Mouse (Mus musculus): ENCODE measurements around the gene Lyrm7. TPM values are rescaled to one million over a fixed set of nuclear protein-coding genes. Genes with fewer than 3 reads are reported as not detected.

The Lyrm7 gene
- polyA plus RNA-seq, 1 experiment from 2014 or later = 5.8 TPM

DNA sequence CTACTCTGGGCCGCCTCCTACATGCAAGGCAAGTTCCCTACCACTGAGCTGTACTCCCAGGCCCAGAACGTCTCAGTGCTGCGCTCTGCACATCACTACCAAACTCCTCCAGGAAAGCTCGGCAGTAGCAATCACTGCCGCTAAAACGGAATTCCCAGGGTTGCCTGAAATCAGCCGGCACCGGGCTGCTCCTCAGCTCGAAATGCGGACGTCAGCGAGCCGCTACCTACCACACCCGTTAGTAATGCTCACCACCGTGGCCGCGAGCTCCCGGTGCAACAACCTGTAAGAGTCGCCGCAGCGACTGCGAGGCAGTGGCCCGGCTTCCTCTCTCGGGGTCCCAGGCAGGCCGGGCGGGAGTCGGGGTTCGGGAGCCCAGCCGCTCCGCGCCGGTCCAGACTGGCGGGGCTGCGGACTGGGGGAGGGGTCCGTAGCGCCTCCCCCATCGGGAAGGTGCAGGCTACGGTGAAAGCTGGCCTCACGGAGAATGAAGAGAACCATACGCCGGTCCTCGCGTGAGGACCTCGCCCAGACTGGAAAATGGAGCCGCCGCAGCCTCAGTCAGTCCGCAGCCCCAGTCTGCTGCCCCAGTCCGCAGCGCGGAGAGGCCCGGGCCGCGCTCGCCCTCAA, 73.7 kb downstream of the Lyrm7 start:
- Histone ChIP-seq H3K4me1 (ENCODE audit: control insufficient read depth, insufficient read depth, low read length) (peaks cover 5% of the 10 kb centered on the region), H3K9me3 (ENCODE audit: control insufficient read depth, low read length) (no peaks in the 10 kb centered on the region), H3K4me2 (peak overlapping the region; percentile 66), H3K27ac (ENCODE audit: low read depth, low read length) (peak overlapping the region; percentile 97), H3K27me3 (ENCODE audit: control insufficient read depth, insufficient read depth, low read length) (no peaks in the 10 kb centered on the region), H3K4me3 (ENCODE audit: low read depth, low read length) (peak overlapping the region; percentile 96), H3K9ac (ENCODE audit: low read length) (peak overlapping the region; percentile 99), H3K36me3 (ENCODE audit: control insufficient read depth, insufficient read depth, low read length) (no peaks in the 10 kb centered on the region; the same call in 1 of the 2 replicates)
- under 1% methylated on average over 54 of the region's 54 CpGs for WGBS
- DNase-seq (ENCODE audit: low spot score, missing footprints) = peak; percentile 97
- peak; percentile 52 for ATAC-seq (ENCODE audit: low FRiP score)

DNA sequence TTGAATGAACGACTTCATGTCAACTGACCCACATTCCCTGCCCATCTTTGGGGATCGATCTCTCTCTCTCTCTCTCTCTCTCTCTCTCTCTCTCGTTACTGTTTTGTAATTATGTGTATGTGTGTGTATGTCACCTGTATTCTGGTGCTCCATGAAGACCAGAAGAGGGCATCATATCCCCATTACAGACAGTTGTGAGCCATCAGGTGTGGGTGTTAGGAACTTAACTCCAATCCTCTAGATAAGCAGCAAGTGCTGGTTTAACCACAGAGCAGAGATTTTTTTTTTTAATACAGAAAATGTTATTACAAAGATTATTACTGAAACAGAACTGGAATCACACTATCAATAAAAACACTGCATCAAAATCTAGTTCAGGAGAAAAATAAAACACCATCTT, 75.2 kb downstream of the Lyrm7 start:
- Histone ChIP-seq H3K27me3 (ENCODE audit: control insufficient read depth, insufficient read depth, low read length) (no peaks in the 10 kb centered on the region), H3K9me3 (ENCODE audit: control insufficient read depth, low read length) (no peaks in the 10 kb centered on the region), H3K9ac (ENCODE audit: low read length) (no peak overlapping the region), H3K4me3 (ENCODE audit: low read depth, low read length) (no peak overlapping the region), H3K36me3 (ENCODE audit: control insufficient read depth, insufficient read depth, low read length) (no peaks in the 10 kb centered on the region; the same call in 1 of the 2 replicates), H3K27ac (ENCODE audit: low read depth, low read length) (no peak overlapping the region), H3K4me2 (peak overlapping the region; percentile 66), H3K4me1 (ENCODE audit: control insufficient read depth, insufficient read depth, low read length) (peaks cover 5% of the 10 kb centered on the region)
- DNase-seq (ENCODE audit: low spot score, missing footprints) = no peak
- ATAC-seq (ENCODE audit: low FRiP score) = no peak
- 90% methylated on average over 3 of the region's 3 CpGs for WGBS

DNA sequence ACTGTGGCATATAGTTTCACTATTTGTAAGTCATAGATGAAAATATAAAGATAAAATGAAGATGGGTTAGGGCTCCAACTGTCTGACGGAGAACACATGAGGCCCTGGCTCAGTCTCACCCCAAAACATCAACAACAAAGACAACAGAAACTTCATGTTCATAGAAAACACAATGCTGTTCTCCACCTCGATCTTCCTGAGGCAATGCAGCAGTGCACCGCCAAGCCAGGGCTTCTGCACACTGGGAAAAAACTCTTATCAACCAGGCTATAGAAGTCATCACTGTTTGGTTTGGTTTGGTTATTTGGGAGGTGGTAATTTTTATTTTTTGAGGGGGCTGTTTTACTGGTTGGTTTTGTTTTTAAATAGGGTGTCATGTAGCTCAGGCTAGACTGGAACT, 76.3 kb downstream of the Lyrm7 start:
- 92% methylated on average over 3 of the region's 3 CpGs for WGBS
- Histone ChIP-seq H3K27me3 (ENCODE audit: control insufficient read depth, insufficient read depth, low read length) (no peaks in the 10 kb centered on the region), H3K9me3 (ENCODE audit: control insufficient read depth, low read length) (no peaks in the 10 kb centered on the region), H3K4me3 (ENCODE audit: low read depth, low read length) (no peak overlapping the region), H3K36me3 (ENCODE audit: control insufficient read depth, insufficient read depth, low read length) (no peaks in the 10 kb centered on the region; the same call in 1 of the 2 replicates), H3K4me1 (ENCODE audit: control insufficient read depth, insufficient read depth, low read length) (peaks cover 5% of the 10 kb centered on the region), H3K27ac (ENCODE audit: low read depth, low read length) (no peak overlapping the region), H3K9ac (ENCODE audit: low read length) (no peak overlapping the region), H3K4me2 (no peak overlapping the region)
- DNase-seq (ENCODE audit: low spot score, missing footprints) (no peak), ATAC-seq (ENCODE audit: low FRiP score) (no peak)

DNA sequence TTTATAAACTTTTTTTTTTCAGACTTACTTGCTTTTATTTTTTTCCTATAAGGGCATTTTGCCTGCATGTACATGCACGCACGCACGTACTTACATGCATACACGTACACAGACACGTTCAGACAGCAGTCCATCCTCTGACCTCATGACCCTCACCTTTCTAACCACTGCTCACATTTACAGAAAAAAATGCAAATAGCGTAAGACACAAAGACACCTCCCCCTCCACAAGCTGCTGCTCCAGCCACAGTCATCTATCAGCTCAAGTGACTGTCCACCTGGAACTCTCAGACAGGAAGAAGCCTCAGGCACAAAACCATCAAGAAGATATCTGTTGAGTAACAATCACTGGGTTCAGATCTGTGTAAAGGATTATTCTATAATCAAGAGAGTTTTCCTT, 78.5 kb downstream of the Lyrm7 start:
- no peaks in the 10 kb centered on the region for H3K36me3 ChIP-seq (ENCODE audit: control insufficient read depth, insufficient read depth, low read length)
- no peak overlapping the region for H3K4me2 ChIP-seq
- no peaks in the 10 kb centered on the region for H3K27me3 ChIP-seq (ENCODE audit: control insufficient read depth, insufficient read depth, low read length)
- peaks cover 11% of the 10 kb centered on the region for H3K4me1 ChIP-seq (ENCODE audit: control insufficient read depth, insufficient read depth, low read length)
- 91% methylated on average over 6 of the region's 6 CpGs for WGBS
- H3K9me3 ChIP-seq (ENCODE audit: control insufficient read depth, low read length) = no peaks in the 10 kb centered on the region
- no peak for DNase-seq (ENCODE audit: low spot score, missing footprints)
- H3K9ac ChIP-seq (ENCODE audit: low read length) = no peak overlapping the region
- no peak overlapping the region for H3K27ac ChIP-seq (ENCODE audit: low read depth, low read length)
- H3K4me3 ChIP-seq (ENCODE audit: low read depth, low read length) = no peak overlapping the region
- no peak for ATAC-seq (ENCODE audit: low FRiP score)

DNA sequence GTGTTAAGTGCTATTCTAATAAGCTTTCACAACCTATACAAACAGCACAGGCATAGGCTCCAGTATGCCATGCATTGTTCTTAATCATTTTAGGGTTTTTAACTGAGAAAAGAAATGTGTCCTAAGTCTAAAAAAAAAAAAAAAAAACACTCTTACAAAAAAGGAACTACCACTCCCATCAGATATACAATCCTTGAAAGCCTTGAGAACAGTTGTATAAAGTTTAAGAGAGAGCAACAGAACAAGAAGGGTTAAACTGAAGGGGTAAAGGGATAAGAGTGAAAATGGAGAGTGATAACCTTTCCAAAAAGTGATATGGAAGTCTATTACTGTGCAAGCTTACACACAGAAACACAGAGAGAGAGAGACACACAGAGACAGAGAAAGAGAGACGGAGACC, 80.8 kb downstream of the Lyrm7 start:
- H3K4me1 ChIP-seq (ENCODE audit: control insufficient read depth, insufficient read depth, low read length) = peaks cover 11% of the 10 kb centered on the region
- DNase-seq (ENCODE audit: low spot score, missing footprints) = no peak
- H3K4me2 ChIP-seq = no peak overlapping the region
- H3K4me3 ChIP-seq (ENCODE audit: low read depth, low read length) = no peak overlapping the region
- WGBS = 93% methylated on average over 1 of the region's 1 CpGs
- no peak overlapping the region for H3K9ac ChIP-seq (ENCODE audit: low read length)
- no peaks in the 10 kb centered on the region for H3K27me3 ChIP-seq (ENCODE audit: control insufficient read depth, insufficient read depth, low read length)
- ATAC-seq (ENCODE audit: low FRiP score) = no peak
- no peaks in the 10 kb centered on the region for H3K9me3 ChIP-seq (ENCODE audit: control insufficient read depth, low read length)
- H3K27ac ChIP-seq (ENCODE audit: low read depth, low read length) = no peak overlapping the region
- H3K36me3 ChIP-seq (ENCODE audit: control insufficient read depth, insufficient read depth, low read length) = no peaks in the 10 kb centered on the region

DNA sequence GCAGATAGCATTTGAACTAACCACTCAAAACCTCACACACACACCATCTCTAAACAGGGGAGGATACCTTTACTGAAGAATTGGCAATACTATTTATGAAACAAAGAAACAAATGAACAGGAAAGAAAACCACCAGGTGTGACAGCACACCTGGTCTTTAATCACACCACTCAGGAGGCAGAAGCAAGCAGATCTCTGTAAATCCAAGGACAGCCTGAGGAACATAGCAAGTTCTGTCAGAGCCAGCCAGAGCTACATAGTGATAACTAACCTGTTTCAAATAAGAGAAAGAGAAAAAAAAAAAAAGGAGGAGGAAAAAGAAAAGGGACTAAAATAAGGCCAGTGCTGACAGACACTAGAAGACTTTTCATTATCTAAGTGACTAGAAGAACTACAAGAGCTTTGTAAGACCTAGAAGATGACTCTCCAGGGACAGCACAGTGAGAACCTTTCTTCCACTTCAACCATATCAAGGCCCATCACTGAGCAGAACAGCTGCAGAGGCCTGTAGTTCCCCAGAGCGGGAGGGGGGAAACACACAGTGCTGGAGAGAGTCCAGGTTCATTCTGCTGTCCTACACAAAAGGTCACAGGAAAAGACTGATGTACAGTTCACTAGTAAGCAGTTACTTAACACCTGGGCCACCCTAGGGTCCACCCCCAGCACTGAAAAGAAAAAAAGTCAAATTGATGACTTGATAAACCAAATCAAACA, 82.4 kb downstream of the Lyrm7 start:
- H3K9me3 ChIP-seq (ENCODE audit: control insufficient read depth, low read length) = no peaks in the 10 kb centered on the region
- H3K27ac ChIP-seq (ENCODE audit: low read depth, low read length) = no peak overlapping the region
- no peak for ATAC-seq (ENCODE audit: low FRiP score)
- H3K4me1 ChIP-seq (ENCODE audit: control insufficient read depth, insufficient read depth, low read length) = peaks cover 6% of the 10 kb centered on the region; the same call in 1 of the 2 replicates
- DNase-seq (ENCODE audit: low spot score, missing footprints) = no peak
- no peak overlapping the region for H3K4me2 ChIP-seq
- no peaks in the 10 kb centered on the region for H3K27me3 ChIP-seq (ENCODE audit: control insufficient read depth, insufficient read depth, low read length)
- H3K4me3 ChIP-seq (ENCODE audit: low read depth, low read length) = no peak overlapping the region
- no peak overlapping the region for H3K9ac ChIP-seq (ENCODE audit: low read length)
- WGBS = 90% methylated on average over 1 of the region's 1 CpGs
- no peaks in the 10 kb centered on the region for H3K36me3 ChIP-seq (ENCODE audit: control insufficient read depth, insufficient read depth, low read length)

DNA sequence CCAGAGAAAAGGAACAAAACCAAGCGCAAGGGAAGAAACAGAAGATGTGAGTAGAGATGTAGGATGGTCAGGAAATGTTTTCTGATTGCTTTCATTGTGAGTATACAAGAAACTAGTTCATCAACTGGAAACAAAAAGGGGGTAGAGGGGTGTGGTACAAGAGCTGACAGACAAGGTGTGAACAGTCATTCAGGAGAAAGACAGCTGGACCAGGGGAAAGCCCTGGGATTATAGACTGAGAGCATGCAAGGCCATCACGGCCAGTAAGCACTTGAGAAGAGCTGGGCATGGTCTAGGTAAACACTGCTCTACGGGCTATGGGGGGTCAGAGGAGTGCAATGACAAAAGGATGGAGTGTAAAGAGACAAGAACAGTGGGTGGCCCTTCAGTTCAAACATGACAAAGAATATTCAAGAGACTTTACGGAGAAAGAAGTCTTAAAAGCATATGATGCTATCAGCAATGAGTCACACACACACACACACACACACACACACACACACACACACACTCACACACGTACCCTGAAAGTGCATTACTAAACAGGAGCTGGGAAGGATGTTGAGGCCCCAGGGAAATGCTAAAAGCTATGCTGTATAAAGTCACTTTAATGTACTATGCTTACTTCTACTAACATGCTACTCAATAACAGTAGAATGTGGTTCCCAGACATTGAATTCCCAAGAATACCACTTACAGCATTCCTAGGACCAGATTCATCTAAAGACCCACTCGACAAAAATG, 83.2 kb downstream of the Lyrm7 start:
- ATAC-seq (ENCODE audit: low FRiP score) (no peak), DNase-seq (ENCODE audit: low spot score, missing footprints) (no peak)
- H3K4me1 ChIP-seq (ENCODE audit: control insufficient read depth, insufficient read depth, low read length) = peaks cover 6% of the 10 kb centered on the region; the same call in 1 of the 2 replicates

More for the DNA sequence above, 83.2 kb downstream of the Lyrm7 start:
- WGBS = 72% methylated on average over 6 of the region's 6 CpGs
- Histone ChIP-seq H3K27me3 (ENCODE audit: control insufficient read depth, insufficient read depth, low read length) (no peaks in the 10 kb centered on the region), H3K4me2 (no peak overlapping the region), H3K9me3 (ENCODE audit: control insufficient read depth, low read length) (no peaks in the 10 kb centered on the region), H3K4me3 (ENCODE audit: low read depth, low read length) (no peak overlapping the region), H3K9ac (ENCODE audit: low read length) (no peak overlapping the region), H3K27ac (ENCODE audit: low read depth, low read length) (no peak overlapping the region), H3K36me3 (ENCODE audit: control insufficient read depth, insufficient read depth, low read length) (no peaks in the 10 kb centered on the region)
